Mouse (Mus musculus) small intestine, adult 2 months (tissue): ENCODE data around the gene Wnk2.
"Not testable (repeated sequence)": the region's sequence is repeated elsewhere in the genome, so short reads cannot be mapped to it uniquely, and the experiment has no call there.

Experiments used
- CTCF ChIP-seq: fragments of 200-500 bp; IDR thresholded peaks from 2 replicates; pipeline ENCODE4 v1.5.1; 2012; ENCODE audit warnings: low read depth, mild to moderate bottlenecking, control low read depth, inconsistent platforms, low read length, moderate library complexity, mixed read lengths; ENCODE audit not compliant: insufficient replicate concordance, insufficient read length; ENCODE audit errors: extremely low read depth
- POLR2A ChIP-seq: fragments of 200-500 bp; IDR thresholded peaks from 2 replicates; pipeline ENCODE4 v1.6.1; 2012; ENCODE audit warnings: low read depth, mild to moderate bottlenecking, control low read depth, inconsistent platforms, low read length, moderate library complexity

DNA sequence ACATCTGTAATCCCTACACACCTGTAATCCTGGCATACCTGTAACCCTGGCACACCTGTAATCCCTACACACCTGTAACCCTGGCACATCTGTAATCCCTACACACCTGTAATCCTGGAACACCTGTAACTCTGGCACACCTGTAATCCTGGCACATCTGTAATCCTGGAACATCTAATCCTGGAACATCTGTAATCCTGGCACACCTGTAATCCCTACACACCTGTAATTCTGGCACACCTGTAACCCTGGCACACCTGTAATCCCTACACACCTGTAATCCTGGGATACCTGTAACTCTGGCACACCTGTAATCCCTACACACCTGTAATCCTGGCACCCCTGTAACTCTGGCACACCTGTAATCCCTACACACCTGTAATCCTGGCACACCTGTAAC lies 93.1 kb downstream of the Wnk2 start:
- not testable (repeated sequence) for TF ChIP-seq CTCF, POLR2A
